Mouse (Mus musculus) kidney, adult 8-10 months (tissue): ENCODE data around the gene Cdkn2d.
"Not testable (repeated sequence)": the region's sequence is repeated elsewhere in the genome, so short reads cannot be mapped to it uniquely, and the experiment has no call there.

Experiments used
- DNase-seq, 2 experiments: peaks; one replicate each; pipeline ENCODE4 v3.0.0; 2022

Cdkn2d gene

DNA sequence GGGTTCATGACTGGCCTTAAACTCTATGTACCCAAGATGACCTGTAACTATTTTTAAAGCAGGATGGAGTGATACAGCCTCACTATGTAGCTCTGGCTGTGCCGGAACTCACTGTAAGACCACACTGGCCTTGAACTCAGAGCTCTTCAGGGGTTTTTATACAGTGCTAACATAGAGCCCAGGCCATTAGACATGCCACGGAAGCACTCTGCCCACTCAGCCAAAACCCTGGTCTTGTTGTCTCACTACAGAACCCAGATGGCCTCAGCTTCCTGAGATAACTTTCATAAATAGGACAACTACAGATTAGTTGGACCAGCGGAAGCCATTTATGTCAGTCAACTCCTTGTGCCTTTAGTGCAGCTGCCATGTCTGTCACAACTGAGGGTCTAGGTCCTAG lies 16.9 kb downstream of the Cdkn2d start:
- DNase-seq: no peak

- no peak for DNase-seq
Measured at GRCm38 (mm10) chr9:21273520-21274228, 17.5 kb downstream of the Cdkn2d start.

- no peak for DNase-seq
Measured at GRCm38 (mm10) chr9:21273094-21273493, 18.1 kb downstream of the Cdkn2d start.

DNA sequence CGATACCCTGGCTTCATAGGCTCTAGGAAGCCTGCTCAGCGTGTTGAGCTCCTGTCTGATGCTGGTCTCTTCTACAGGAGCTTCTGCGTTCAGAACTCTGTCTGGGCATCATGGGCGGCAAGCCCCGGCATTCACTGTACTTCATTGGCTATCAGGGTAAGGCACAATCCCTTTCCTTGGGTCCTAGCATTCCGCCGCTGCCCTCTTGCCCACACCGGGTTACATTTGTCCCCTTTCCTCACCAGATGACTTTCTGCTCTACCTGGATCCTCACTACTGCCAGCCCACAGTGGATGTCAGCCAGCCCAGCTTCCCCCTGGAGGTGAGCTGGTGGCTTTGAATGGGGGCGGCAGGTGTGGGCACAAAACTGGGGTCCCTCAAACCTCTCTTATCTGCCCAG lies 18.8 kb downstream of the Cdkn2d start:
- DNase-seq: no peak

- DNase-seq: not testable (repeated sequence)
Measured at GRCm38 (mm10) chr9:21269590-21269989, 21.6 kb downstream of the Cdkn2d start.

DNA sequence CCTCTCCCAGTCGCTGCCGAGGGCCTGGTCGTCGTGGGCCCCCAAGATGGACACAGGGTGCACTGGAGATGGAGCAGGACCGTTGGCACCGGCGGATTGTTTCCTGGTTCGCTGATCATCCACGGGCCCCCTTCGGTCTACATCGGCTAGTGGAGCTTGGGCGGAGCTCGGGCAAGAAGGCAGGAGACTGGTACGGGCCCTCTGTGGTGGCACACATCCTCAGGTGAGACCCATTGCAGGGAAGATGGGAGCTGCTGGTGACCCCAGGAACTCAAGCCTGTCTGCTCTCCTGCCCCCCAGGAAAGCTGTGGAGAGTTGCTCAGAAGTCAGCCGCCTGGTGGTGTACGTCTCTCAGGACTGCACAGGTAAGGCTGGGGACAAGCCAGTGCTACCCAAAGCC lies 22.9 kb downstream of the Cdkn2d start:
- DNase-seq: no peak

DNA sequence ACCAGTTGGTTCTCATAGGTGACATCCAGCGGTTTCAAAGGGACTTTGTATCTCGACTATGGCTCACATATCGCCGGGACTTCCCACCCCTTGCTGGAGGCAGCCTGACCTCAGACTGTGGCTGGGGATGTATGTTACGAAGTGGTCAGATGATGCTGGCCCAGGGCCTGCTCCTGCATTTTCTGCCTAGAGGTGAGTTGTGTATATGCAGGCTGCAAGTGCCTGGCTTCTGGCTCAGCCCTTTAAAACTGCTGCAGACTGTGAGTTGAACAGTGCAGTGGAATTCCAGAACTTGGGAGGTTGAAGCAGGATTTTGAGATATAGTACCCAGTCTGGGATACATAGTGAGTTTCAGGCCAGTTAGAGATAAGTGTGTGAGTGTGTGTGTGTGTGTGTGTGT lies 24.3 kb downstream of the Cdkn2d start:
- no peak for DNase-seq

DNA sequence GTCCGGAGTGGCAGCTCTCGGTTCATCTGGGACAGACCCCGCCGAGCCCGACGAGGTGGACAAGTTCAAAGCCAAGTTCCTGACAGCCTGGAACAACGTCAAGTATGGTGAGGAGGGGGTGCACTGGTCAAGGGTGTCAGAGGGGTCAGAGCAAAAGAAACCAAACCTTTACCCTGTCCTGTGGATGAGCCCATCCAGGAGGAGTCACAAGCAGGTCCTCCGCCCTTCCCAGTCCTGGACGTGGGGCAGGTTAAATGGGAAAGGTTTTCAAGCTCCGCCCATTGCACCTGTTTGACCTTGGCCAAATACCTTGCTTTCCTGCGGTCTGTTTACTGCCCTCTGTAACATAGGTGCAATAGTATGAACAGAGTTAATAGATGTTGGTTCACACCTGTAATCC lies 25.6 kb downstream of the Cdkn2d start:
- peak; percentile 76 to 77 for DNase-seq

DNA sequence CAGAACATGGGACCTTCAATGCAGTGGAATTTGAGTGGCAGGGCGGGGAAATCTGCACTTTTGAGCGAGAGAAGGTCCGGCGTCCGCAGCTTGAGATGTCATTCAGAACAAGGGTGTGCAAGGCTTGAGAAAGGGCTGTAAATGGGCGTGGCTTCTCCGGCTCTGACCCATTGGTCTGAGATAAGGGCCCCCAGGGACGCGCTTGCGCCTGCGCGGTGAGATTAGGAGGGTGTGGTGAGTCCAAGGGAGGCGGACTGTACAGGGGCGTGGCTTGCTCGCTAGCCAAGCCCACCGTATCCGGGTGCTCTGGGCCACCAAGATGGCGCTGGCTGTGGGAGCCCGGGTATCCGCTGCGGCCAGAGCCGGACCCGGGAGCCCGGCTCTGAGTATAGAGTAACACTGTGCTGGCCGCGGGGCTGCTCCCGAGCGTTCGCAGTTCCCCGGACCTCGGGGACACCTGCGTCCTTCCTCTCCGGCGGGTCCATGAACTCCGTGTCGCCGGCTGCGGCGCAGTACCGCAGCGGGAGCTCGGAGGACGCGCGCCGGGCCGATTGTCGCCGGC lies 26.1 kb downstream of the Cdkn2d start, which contains the start of gene Atg4d:
TSS of gene Atg4d (plus strand) at position 294 of the 562 bp plus-strand sequence.
- peak; percentile 98 to 99 for DNase-seq

DNA sequence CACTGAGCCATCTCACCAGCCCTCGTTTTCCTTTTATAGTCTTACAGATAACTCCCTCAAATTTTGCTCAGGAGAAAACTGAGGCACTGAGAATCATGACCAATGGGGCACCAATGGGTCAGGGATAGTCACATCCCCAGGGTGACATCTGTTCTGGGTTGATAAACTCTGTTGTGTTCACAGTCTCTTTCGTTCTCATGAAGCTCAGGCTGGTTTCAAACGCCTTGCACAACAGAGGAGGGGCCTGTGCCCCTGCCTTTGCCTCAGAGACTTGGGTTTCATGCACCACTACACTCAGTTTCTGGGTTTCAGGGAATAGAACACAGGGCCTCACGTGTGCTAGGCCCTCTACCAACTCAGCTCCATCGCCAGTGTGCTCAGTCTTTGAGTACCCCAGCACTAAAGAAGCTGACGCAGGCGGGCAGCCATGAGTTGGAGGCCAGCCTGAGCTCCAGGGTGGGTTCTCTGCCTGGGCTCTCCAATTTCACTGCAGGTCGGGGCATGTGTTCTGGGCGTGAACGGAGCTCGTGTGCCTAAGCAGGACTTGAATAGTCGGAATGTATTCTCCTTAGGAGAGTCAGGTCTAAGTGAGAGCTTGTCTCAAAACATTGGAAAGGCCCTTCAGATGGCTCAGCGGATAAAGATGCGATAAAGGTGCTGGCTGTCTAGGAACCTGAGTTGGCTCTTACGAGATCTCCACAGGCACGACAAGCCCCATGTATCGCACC lies 26.8 kb downstream of the Cdkn2d start:
- no peak for DNase-seq

DNA sequence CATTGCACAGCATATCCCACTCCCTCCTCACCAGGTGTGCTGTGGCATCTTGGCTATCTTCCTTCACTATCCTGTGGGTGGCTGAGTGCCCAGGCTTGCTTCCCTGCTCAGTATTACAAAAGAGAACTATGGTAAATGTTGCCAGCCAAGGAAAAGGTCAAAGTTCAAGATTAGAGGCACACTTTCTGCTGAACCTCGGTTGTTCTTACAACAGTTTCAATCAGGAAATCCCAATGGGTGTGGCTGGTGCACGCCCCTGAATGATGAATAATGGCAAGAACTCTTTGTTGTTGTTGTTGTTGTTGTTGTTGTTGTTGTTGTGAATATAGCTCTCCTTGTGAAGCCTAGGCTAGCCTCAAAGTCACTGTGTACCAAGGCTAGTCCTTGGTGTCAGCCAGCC lies 29.4 kb downstream of the Cdkn2d start:
- no peak for DNase-seq

DNA sequence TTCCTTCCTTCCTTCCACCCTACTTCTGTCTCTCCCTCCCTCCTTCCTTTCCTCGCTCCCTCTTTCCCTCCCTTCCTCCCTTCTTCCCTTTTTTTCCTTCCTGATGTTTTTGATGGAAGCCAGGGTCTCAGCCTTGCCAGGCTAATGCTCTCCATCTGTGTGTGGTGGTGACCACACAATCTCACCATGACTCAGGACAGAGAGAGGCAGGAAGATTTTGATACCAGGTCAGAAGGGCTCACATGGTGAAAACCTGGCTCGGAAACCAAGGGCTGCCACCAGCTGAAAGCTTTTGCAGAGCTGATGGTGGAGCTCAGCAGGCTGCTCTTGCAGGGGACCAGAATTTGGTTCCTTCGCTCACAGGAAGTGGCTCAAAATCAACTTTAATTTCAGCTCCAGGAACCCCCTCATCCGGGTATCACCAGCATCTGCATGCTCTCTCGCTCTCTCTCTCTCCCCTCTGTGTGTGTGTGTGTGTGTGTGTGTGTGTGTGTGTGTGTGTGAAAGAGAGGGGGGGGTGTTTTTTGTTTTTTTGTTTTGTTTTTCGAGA lies 30.6 kb downstream of the Cdkn2d start:
- no peak for DNase-seq

- DNase-seq: not testable (repeated sequence)
Measured at GRCm38 (mm10) chr9:21256349-21256748, 34.9 kb downstream of the Cdkn2d start.

GRCm38 (mm10) chr9:21254690-21255089 lies 36.5 kb downstream of the Cdkn2d start:
- no peak for DNase-seq

GRCm38 (mm10) chr9:21251116-21251735 lies 40.0 kb downstream of the Cdkn2d start:
- no peak for DNase-seq

GRCm38 (mm10) chr9:21250509-21250908 lies 40.7 kb downstream of the Cdkn2d start:
- DNase-seq: no peak

GRCm38 (mm10) chr9:21249629-21250508 lies 41.3 kb downstream of the Cdkn2d start:
- DNase-seq: no peak

DNA sequence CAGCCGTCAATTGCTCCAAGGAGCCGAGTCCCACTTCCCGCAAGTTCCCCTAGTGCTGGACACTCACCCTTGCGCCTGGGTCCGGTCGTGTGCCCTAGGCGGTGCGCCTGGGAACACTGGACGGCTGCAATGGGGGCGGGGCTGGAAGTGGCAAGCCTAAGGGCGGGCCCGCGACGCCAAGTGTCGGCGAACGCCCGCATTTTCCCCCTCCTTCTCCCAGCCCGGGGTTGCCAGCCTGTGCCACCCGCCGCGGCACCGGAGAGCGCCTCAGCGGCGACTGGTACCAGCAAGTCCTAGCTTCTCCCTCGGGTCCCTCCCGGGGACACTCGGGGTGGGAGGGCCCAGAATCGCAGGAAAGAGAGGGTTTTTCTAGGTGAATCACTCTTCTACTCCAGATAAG lies 42.9 kb downstream of the Cdkn2d start, which contains the start of gene S1pr5:
TSS of gene S1pr5 (minus strand) at position 118 of the 400 bp plus-strand sequence.
- DNase-seq: peak; percentile 53 to 56

GRCm38 (mm10) chr9:21246342-21246741 lies 44.9 kb downstream of the Cdkn2d start:
- DNase-seq: no peak

DNA sequence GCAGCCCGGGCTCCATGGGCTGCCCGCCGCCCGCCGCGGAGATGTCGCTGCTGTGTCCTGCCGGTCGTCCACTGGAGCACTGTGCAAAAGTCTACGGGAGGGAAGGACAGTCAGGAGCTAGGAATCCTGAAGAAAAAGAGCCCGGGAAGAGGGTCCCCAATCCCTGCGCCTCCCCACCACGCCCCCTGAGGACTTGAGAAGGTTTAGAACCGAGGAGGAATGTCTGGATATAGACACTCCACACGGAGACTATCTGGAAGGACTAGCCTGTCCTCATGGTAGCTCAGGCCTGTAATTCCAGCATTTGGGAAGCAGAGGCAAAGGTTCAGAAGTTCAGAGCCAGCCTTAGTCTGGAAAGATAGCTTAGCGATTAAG lies 46.1 kb downstream of the Cdkn2d start:
- DNase-seq: no peak

DNA sequence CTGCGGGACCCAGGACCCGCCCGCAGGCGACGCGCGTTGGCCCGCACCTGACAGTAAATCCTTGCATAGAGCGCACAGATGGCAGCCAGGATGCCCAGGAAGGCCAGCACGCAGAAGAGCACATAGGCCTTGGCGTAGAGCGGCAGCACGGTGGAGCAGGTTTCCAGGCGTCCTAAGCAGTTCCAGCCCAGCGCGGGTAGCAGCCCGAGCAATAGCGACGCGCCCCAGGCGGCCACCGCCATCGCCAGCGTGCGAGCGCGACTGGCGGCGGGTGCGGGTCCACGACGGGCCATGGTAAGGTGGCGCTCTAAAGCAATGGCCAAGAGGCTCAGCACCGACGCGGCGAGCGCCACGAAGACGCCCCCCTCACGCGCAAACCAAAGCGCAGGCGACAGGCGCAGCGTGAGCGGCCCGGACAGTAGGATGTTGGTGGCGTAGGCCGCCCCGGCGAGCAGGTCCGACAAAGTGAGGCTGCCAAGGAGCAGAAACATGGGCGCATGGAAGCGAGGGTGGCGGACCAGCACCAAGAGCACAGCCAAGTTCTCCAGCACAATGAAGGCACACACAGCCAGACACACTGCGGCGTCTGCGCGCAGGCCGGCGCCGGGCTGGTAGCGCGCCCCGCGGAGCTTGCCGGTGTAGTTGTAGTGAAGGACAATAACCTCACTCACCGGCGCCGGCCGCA lies 46.6 kb downstream of the Cdkn2d start:
- DNase-seq: no peak
